Mouse (Mus musculus) cerebellum, adult (tissue): Measurements from ENCODE around the gene Gm525.
A peak's percentile ranks its signal among the peaks of the same experiment; 100 is the strongest.
"Not testable (repeated sequence)": the region's sequence is repeated elsewhere in the genome, so short reads cannot be mapped to it uniquely, and the experiment has no call there.

Source experiments
- ATAC-seq: cut with Nextera tagmentation; 2 replicates; pipeline ENCODE4 v1.9.2; 2017; ENCODE audit warnings: mild to moderate bottlenecking, moderate library complexity, mixed read lengths; ENCODE audit not compliant: insufficient number of reproducible peaks, low FRiP score, low TSS enrichment

Gm525 gene

DNA sequence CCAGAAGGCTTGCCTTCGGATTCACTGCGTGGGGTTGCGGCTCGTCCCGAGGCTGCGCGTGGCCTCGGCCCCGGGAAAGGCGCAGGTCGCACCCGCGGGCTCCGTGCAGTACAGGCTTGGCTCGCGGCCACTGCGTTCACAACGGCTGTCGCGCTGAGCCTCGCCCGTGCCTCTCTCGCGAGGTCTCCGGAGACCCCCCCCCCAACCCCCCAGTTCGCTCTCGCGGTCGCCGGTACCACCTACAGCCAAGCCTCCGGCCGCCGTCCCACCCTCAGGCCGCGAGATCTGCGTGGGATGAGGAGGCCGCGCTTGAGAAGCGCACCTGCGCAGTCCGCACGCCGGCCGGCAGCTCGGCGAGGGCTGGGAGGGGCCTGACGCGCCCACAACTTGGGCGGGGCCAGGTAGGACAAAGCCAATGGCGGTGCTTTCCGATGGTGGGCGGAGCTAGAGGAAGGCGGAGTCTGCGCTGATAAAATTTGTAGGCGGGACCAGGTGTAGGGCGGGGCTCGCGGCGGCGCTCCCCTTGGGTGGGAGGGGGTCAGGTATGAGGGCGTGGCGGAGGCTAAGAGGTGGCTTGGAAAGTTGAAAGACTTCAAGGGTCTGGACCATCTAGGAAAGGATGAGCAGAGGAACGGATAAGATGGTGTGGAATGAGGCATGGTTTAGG, 13.1 kb upstream of the Gm525 start:
- ATAC-seq = peak; percentile 91

DNA sequence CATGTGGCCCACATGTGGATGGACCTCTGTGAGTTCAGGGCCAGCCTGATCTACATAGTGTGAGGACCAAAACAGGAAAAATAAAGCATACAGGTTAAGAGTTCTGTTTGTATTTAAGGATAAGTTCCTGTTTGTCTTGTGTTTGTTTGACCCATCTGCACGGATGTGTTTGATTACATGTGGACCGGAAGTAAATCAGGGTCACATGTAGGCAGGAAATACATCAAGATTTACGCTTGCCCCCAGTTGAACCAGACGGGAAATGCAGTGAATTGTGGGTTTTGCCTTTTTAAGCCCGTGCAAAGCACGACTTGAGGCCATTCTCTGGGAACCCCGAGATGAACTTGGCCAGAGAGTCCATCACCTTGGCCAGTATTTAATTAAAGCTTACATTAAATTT, 12.3 kb upstream of the Gm525 start:
- no peak for ATAC-seq

DNA sequence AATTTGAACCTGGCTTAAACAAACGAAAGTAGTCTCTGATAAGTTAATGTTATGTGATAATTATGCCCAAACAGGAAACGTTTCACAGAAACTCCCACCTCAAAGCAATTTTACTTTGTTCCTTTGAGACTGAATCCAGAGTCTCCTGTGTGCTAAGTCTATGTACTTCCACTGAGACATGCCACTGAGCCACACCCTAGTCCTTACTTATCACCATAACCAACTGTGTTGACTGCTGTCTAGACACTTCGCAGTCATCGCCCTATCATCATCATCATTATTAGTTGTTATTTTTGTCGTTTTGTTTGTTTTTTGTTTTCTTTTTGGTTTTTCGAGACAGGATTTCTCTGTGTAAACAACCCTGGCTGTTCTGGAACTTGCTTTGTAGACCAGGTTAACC, 9.3 kb upstream of the Gm525 start:
- ATAC-seq = no peak

DNA sequence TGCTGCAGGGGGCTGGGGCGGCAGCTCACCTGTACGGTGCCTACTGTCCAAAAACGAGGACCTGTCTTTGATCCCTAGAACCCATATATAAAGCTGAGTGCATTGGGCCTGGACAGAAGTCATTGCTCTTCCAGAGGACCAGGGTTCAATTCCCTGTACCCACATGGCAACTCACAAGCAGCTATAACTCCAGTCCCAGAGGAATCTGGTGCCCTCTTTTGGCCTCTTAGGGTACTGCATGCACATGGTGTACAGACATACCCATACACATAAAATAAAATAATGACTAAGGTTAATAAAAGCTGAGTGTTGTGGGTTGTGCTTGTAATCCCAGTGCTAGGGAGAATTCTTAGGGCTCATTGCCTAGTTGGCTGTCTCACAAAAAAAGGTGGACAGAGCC, 8.3 kb upstream of the Gm525 start:
- ATAC-seq = no peak

DNA sequence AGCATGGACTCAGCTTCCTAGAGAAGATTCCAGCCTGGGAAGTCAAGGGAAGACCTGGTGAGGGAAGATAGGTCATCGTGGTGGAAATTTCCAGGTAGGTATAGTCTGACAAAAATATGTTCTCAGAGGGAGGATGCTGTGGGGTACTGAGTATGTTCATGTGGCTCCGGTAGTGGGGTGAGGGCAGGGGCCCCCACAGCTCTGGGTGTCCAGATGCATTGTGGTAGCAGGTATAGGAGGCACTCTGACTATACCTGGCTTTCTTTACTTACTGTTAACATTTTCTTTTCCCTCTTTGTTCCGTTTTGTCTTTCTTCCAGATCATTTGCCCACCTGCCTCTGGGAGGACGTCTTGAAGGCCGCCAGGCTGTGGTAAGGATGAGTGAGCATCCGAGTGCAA, 7.5 kb upstream of the Gm525 start:
- no peak for ATAC-seq

DNA sequence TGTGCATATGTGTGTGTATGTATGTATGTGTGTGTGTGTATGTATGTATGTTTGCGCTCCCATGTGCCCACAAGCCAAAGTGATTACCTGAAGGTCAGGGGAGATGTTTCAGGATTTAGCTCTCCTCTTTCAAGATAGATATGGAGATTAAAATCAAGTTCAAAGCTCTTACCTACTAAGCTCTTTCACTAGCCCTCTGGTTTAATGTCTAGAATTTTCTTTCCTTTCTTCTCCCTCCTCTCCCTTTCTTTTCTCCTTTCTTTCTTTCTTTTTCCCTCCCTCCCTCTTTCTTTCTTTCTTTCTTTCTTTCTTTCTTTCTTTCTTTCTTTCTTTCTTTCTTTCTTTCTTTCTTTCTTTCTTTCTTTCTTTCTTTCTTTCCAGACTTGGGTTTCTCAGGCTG, 6.9 kb upstream of the Gm525 start, which contains the start of gene Dgke:
Gene Dgke, minus strand, starts transcription at position 101 of the 400 bp plus-strand sequence.
- ATAC-seq = no peak

DNA sequence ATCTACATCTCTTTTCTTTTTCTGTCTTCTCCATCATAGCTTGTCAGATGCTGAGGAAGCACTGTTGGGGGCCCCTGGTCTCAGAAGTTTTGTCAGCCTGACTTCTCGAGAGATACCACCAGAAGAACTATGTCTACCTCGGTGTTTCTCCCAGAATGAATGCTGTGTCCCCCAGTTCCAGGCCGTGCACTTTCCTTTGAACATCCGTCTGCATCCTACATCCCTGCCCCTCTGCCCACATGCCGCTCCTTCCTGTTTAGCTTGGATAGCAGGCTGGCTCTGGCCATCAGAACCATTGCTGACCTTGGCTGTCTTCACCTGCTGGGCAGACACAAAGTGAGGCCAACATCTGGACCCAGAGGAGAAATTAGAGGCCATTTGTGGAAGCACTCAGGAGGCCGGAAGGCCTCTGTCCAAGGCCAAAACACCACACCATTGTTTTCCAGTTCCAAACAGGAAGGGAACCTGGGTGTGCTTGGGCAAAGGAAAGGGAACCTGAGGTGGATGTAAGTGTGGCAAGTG, 6.3 kb upstream of the Gm525 start:
- ATAC-seq = no peak

DNA sequence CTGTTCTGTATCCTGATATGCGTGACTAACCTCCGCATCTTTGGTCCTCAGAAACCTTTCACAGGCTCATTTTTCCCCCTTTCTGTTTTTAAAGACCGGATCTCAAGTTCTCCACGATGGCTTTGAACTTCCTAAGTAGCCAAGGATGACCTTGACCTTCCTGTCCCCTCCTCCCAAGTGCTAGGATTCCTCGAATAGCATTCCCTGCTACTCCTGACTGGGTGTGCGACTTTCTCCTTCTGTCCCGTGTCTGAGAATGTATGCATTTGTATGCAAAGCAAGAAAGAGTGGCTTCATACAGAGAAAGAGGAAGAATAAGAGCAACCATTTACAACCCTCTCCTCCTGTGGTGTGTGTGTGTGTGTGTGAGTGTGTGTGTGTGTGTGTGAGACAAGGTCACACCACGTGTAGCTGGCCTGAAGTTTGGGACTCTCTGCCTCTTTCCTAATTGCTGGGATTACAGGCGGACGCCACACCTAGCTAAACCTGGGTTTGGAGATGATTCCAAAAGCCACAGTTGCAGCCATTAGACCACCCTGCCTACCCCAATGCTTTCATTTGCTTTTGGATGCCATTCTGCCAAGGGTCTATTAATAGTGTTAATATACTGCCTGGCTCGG, 5.7 kb upstream of the Gm525 start:
- ATAC-seq = no peak

DNA sequence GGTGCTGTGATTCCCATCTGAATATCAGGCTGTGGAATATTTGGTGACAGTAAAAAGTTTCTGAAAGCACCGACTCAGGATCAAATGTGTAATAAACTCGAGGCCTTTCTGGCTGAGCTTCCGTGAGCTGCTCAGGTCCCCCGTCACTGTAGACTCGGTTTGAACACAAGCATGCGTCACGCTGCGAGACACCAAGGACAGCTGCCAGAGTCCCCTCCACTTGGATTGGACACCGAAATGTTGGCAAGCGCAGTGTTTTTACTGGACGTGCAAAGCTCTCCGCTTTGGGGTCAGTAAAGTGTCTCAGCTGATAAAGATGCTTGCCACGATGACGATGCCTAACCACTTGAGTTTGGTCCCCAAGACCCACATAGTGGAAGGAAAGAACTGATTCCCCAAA, 5.0 kb upstream of the Gm525 start:
- no peak for ATAC-seq

DNA sequence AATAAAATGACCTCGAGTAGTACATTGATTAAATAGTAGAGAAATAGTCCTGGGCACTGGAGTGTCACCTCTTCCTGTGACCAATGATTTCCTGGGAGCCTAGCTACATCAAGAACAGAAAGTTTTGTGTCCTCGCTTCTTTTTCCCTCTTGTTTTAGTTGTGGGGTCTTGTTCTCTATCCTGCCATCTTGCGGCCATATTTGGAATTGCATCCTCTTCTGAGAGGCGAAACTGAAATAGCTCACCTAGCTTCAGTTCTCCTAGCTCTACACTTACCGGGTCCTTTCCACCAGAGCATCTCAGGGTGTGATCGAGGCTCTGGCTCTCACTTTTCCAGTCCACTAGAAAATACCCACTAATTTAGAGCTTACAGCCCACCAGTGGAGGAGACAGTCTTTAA, 4.3 kb upstream of the Gm525 start:
- no peak for ATAC-seq

DNA sequence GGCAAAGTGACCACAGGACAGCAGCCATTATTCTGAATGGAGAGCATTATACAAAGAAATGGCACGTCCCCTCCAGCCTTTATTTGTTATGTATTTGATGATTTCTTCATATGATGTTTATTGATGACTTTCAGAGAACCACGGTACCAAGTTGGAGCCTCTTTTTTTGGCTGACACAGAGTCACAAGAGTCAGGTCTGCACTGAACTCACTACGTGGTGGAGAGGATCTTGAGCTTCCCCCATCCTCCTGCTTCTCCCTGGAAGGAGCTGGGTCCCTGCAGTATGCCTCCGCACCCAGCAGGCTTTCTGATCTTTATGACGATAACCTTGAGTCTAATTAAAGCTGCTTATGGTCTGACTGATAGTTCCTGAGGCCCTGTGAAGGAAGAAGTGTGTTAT, 2.1 kb upstream of the Gm525 start:
- ATAC-seq = no peak

DNA sequence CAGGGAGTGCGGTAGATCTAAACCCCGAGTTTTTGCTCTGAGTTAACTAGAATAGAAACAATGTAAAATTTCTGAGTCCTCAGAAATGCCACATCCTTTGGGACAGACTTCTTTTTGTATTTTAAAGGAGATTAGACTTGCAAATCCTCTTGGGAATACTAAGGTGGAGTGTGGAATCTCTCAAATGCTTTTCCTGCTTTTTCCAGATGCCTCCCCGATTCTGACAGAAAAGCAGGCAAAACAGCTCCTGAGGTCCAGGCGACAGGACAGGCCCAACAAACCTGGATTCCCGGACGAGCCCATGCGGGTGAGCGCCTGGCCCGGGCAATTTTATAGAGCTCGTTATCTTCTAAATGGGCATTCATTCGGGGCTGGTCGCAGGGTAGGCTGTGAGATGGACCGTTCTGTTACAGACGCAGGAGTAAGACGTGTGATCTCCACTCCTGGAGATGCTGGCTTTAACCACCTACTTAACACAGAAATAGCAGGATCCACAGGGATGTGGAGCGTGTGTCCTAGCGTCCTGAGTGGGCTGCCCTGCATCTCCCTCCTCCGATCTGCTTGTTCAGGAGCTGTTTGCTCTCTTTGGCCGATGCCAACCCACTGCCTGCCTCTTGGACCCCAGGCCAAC, 1.3 kb downstream of the Gm525 start:
- no peak for ATAC-seq

DNA sequence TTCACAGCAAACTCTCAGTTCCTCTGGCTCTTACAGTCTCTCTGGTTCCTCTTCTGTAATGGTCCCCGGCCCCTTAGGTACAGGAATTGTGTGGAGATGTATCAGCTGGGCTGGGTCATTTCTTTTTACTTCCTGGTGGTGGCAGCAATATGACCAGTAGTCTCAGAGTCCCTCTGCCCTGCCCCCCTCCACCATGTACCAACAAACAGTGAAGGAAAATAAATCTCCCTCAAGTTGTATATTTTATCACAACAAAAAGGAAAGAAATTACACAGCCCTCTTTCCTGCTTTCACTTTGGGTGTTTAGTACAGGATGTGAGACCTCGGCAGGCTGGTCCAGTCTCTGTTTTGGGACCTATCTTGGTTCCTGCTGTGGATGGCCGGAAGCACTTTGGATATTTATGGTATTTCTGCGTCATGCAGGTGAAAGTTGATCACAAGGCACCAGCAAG, 2.8 kb downstream of the Gm525 start:
- no peak for ATAC-seq

DNA sequence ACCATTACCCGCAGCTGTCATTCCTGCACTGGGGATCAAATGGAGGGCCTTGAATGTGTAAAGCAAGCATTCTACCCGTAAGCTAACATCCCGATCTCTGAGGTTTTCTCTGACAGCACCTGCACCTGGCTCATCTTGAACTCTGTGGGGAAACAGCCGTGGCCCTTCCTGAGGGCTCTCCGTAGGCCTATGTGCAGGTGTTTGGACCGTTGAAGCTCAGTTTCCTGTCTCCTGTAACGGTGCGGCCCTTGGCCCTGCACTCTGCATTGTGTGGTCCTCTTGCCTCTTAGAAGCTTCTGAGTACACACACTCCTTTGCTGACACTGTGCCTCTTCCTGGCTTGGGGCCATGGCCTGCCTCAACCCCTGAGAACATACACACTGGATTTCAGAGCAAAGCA, 4.0 kb downstream of the Gm525 start:
- ATAC-seq = no peak

DNA sequence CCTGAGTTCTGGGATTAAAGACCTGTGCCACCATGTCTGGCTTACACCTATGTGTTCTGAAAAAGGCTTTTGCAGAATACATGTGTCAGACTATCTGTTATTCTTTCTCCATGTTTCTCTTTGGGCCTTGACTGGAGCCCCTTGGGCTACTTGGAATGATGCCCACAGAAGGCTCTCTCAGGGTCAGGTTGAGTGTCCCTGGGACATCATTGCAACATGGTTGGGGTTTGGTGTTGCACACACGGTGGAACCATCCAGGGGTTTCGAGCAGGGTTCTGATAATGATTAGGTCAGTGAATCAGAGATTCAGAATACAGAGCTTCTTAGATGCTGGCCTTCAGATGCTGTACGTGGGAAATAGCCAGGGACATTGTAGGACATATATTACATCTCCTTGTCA, 4.7 kb downstream of the Gm525 start:
- no peak for ATAC-seq

DNA sequence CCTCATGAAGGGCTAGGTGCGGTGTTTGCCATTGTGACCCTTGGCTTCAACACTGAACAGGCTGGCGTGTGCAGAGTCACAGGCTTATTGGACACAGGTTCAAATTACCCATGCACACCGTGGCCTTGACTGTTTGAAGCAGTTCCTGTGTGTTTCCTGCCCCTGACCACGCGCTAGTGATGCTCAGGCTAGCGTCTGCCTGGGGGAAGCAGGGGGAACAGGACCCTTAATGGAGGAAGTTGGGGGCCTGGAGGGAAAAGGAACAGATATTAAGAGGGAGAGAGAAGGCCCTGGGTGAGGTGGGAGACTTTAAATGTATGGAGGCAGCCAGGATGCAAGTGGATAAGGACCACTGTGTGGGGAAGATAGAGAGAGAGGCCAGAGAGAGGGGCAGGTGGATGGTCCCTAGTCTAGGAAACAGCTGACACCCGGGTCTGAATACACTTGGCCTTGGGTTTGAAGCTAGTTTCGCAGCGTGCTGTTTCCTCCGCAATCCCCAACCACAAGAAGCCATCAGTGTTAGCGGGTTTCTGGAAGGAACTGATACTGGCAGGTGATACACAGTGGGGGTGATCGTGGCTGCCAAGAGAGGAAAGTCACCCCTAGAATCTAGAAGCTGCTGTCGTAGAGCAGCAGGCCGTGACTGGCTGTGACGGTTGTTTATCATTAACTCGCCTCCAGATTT, 5.5 kb downstream of the Gm525 start:
- ATAC-seq = peak; percentile 78

DNA sequence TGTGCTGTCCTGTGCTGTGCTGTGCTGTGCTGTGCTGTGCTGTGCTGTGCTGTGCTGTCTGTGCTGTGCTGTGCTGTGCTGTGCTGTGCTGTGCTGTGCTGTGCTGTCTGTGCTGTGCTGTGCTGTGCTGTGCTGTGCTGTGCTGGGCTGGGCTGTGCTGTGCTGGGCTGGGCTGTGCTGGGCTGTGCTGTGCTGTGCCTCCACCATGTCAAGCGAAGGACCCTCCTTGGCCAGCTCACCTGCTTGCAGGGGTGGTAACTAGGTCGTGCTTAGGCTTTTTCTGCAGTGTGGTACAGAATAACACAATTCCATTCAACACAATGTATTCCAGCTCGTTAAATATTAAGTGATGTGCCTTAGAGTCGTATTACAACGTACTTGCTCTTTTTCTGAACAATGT, 8.3 kb downstream of the Gm525 start:
- not testable (repeated sequence) for ATAC-seq

DNA sequence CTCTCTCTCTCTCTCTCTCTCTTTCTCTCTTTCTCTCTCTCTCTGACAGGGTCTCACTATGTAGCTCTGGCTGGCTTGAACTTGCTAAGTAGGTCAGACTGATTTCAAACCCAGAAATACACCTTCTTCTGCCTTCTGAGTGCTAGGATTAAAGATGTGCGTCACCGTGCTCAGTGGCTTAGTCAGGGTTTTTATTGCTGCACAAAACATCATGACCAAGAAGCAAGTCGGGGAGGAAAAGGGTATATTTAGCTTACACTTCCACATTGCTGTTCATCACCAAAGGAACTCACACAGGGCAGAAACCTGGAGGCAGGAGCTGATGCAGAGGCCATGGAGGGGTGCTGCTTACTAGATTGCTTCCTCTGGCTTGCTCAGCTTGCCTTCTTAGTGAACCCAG, 9.1 kb downstream of the Gm525 start:
- not testable (repeated sequence) for ATAC-seq

DNA sequence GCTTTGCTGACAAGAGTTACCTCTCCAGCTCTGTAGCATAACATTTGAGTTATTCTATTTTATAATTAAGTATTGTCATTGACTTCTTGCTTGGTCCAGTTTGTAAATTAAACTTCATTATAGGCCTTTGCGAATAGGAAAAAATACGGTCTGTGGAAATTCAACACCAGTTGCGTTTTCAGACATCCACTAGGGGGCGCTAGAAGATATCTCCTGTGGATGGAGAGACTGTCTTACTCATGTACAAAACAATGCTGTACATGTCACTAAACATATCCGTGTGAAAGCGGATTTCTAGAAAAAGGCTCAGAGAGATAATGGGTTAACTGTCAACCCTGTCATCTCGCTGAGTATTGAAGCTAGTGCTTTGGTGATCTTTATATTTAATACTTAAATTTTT, 11.0 kb downstream of the Gm525 start:
- ATAC-seq = no peak

DNA sequence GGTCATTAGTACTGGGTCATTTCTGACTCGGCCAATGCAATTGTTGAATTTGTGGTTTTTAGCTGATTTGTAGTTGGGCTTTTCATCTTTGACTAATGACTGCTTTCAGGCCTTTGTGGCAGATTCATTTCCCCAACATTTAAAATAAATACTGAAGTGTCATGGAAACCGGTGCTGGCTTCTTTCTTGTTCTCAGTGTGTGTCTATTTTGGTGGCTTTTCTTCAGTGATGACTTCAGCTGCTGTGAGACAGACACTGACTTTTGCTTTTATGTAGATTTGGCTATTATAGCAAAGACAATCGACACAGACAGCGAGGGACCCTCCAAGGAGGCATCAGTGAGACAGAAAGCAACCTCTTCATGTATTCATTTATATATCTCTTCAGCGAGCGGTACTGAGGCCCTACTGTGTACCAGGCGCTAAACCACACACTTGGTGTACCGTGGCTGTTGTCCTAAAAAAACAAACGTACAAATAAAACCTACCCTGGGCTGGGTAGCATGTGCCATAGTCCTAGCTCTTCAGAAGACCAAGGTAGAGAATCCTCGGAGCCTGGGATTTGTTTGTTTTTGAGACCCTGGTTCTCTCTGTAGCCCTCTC, 12.7 kb downstream of the Gm525 start:
- ATAC-seq = no peak

DNA sequence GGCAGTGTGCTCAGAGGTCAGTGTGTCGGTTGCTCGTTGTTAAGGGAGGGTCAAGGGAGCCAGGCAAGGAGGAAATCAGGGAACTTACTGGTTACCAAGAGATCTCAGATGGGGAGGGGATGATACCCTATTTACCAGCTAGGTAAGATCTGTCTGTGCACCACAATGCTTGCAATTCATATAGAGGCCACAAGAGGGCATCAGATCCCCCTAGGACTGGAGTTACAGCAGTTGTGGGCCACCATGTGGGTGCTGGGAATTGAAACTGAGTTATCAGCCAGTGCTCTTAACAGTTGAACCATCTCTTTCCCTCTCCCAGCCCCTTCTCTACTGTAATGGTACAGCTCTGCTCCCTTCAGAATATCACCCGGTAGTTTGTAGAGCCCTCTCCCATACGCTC, 15.1 kb downstream of the Gm525 start:
- no peak for ATAC-seq
